Mouse (Mus musculus): ENCODE results near the gene Ndfip2. TPM values are rescaled to one million over a fixed set of nuclear protein-coding genes. Genes with fewer than 3 reads are reported as not detected.
A peak's percentile ranks its signal among the peaks of the same experiment; 100 is the strongest.

Ndfip2 gene
- total and polyA plus RNA-seq, 3 experiments, result 13.7 to 26.3 TPM; not detected in 1

DNA sequence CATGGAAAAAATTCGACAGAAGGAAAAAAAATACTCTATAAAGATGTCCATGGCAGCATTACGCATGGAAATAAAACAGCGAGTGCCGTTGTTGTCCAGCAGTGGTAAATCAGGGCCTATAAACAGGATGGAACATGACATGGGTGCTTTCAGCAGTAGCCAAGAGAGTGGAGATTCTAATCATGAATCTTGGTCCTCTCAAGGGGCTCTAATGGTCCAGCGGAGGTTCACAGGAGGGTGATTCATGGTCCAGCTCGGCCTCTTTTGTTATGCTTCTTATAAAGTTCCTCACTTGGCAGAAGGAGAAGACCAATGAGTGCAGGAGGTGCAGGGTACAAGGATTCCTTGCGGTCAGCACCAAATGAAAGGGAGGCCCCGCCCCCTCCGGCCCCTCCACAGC lies 65.1 kb downstream of the Ndfip2 start:
- no peak overlapping the region for H3K27ac ChIP-seq (ENCODE audit: control insufficient read depth, low read depth, low read length)
- no peak overlapping the region for H3K9ac ChIP-seq (ENCODE audit: control insufficient read depth, low read depth, low read length, poor library complexity, severe bottlenecking)
- H3K9me3 ChIP-seq (replicated peaks; ENCODE audit: insufficient read depth, low read length), result no peaks in the 10 kb centered on the region
- no peaks in the 10 kb centered on the region for H3K79me2 ChIP-seq (ENCODE audit: control insufficient read depth, insufficient read depth, low read length, poor library complexity)
- no peaks in the 10 kb centered on the region for H3K36me3 ChIP-seq (ENCODE audit: control insufficient read depth in 1 of 2, insufficient read depth in 2 of 2, low read length in 2 of 2)
- DNase-seq (ENCODE audit: low read depth, low spot score), result no peak
- no peaks in the 10 kb centered on the region for H3K27me3 ChIP-seq (ENCODE audit: control insufficient read depth in 1 of 2, insufficient read depth in 2 of 2, low read length in 2 of 2)
- H3K4me3 ChIP-seq (ENCODE audit: control insufficient read depth in 1 of 2, insufficient read depth in 1 of 2, low read depth in 2 of 2, low read length in 2 of 2), result no peak overlapping the region
- no peak for TF ChIP-seq GABPA (IDR thresholded peaks at IDR 0.05; ENCODE audit: low read depth, low read length)
- no peak for TF ChIP-seq ZKSCAN1 (IDR thresholded peaks at IDR 0.05; ENCODE audit: low read depth, low read length)
- no peak for TF ChIP-seq POLR2AphosphoS2 (IDR thresholded peaks at IDR 0.05; ENCODE audit: low read length)
- TF ChIP-seq POLR2AphosphoS5 (IDR thresholded peaks at IDR 0.05; ENCODE audit: borderline replicate concordance, low read depth, low read length), result no peak
- no peak for TF ChIP-seq ETS1 (IDR thresholded peaks at IDR 0.05; ENCODE audit: low read depth, low read length)
- TF ChIP-seq UBTF (IDR thresholded peaks at IDR 0.05; ENCODE audit: borderline replicate concordance, insufficient read depth, low read depth, low read length), result no peak
- TF ChIP-seq CTCF (IDR thresholded peaks at IDR 0.05 in 2 of 3, conservative IDR thresholded peaks at IDR 0.05 in 1 of 3; ENCODE audit: control insufficient read depth in 1 of 3, insufficient read depth in 1 of 3, low read depth in 2 of 3, low read length in 3 of 3, poor library complexity in 1 of 3, severe bottlenecking in 1 of 3), result no peak
- TF ChIP-seq TBP (IDR thresholded peaks at IDR 0.05; ENCODE audit: low read depth, low read length), result no peak
- TF ChIP-seq ELF1 (IDR thresholded peaks at IDR 0.05; ENCODE audit: low read depth, low read length), result no peak
- TF ChIP-seq USF2 (IDR thresholded peaks at IDR 0.05; ENCODE audit: borderline replicate concordance in 1 of 2, insufficient read depth in 1 of 2, low read depth in 1 of 2, low read length in 2 of 2), result no peak
- TF ChIP-seq JUND (IDR thresholded peaks at IDR 0.05; ENCODE audit: low read depth, low read length), result no peak
- no peak for TF ChIP-seq NRF1 (IDR thresholded peaks at IDR 0.05; ENCODE audit: insufficient read depth, low read depth, low read length, poor library complexity, severe bottlenecking)
- no peaks in the 10 kb centered on the region for H3K4me1 ChIP-seq (ENCODE audit: control insufficient read depth in 1 of 2, insufficient read depth in 2 of 2, low read length in 2 of 2)

- H3K27ac ChIP-seq (ENCODE audit: control insufficient read depth, low read depth, low read length), result no peak overlapping the region
- no peaks in the 10 kb centered on the region for H3K4me1 ChIP-seq (ENCODE audit: control insufficient read depth in 1 of 2, insufficient read depth in 2 of 2, low read length in 2 of 2)
- no peaks in the 10 kb centered on the region for H3K27me3 ChIP-seq (ENCODE audit: control insufficient read depth in 1 of 2, insufficient read depth in 2 of 2, low read length in 2 of 2)
- TF ChIP-seq CHD2 (IDR thresholded peaks at IDR 0.05; ENCODE audit: low read length) (no peak), HCFC1 (IDR thresholded peaks at IDR 0.05; ENCODE audit: low read depth, low read length) (no peak), E2F4 (IDR thresholded peaks at IDR 0.05; ENCODE audit: borderline replicate concordance, low read depth, low read length) (no peak), UBTF (IDR thresholded peaks at IDR 0.05; ENCODE audit: borderline replicate concordance, insufficient read depth, low read depth, low read length) (no peak), POLR2AphosphoS2 (IDR thresholded peaks at IDR 0.05; ENCODE audit: low read length) (no peak), TBP (IDR thresholded peaks at IDR 0.05; ENCODE audit: low read depth, low read length) (no peak), SMC3 (IDR thresholded peaks at IDR 0.05; ENCODE audit: low read depth, low read length) (no peak), JUND (IDR thresholded peaks at IDR 0.05; ENCODE audit: low read depth, low read length) (no peak), USF2 (IDR thresholded peaks at IDR 0.05; ENCODE audit: borderline replicate concordance in 1 of 2, insufficient read depth in 1 of 2, low read depth in 1 of 2, low read length in 2 of 2) (no peak), MAFK (IDR thresholded peaks at IDR 0.05; ENCODE audit: borderline replicate concordance, low read depth, low read length) (no peak), MYC (IDR thresholded peaks at IDR 0.05; ENCODE audit: low read depth, low read length) (no peak), NELFE (IDR thresholded peaks at IDR 0.05; ENCODE audit: low read depth, low read length) (no peak), ZMIZ1 (IDR thresholded peaks at IDR 0.05; ENCODE audit: low read depth, low read length) (no peak), NRF1 (IDR thresholded peaks at IDR 0.05; ENCODE audit: insufficient read depth, low read depth, low read length, poor library complexity, severe bottlenecking) (no peak), MEF2A (IDR thresholded peaks at IDR 0.05; ENCODE audit: extremely low read depth, insufficient replicate concordance, low read depth, low read length, poor library complexity, severe bottlenecking) (no peak), TAL1 (IDR thresholded peaks at IDR 0.05; ENCODE audit: low read length) (no peak), EP300 (IDR thresholded peaks at IDR 0.05; ENCODE audit: low read depth in 1 of 2, low read length in 2 of 2) (no peak), SIN3A (IDR thresholded peaks at IDR 0.05; ENCODE audit: low read length) (no peak), MAX (IDR thresholded peaks at IDR 0.05; ENCODE audit: low read length) (no peak)
- no peak overlapping the region for H3K9ac ChIP-seq (ENCODE audit: control insufficient read depth, low read depth, low read length, poor library complexity, severe bottlenecking)
- H3K79me2 ChIP-seq (ENCODE audit: control insufficient read depth, insufficient read depth, low read length, poor library complexity), result no peaks in the 10 kb centered on the region
- H3K9me3 ChIP-seq (replicated peaks; ENCODE audit: insufficient read depth, low read length), result no peaks in the 10 kb centered on the region
- DNase-seq (ENCODE audit: low read depth, low spot score), result no peak
- H3K4me3 ChIP-seq (ENCODE audit: control insufficient read depth in 1 of 2, insufficient read depth in 1 of 2, low read depth in 2 of 2, low read length in 2 of 2), result peak overlapping the region; percentile 11 to 18; a peak in 1 of 4 replicates
- H3K36me3 ChIP-seq (ENCODE audit: control insufficient read depth in 1 of 2, insufficient read depth in 2 of 2, low read length in 2 of 2), result no peaks in the 10 kb centered on the region
Measured at GRCm38 (mm10) chr14:105328397-105329302, 70.3 kb downstream of the Ndfip2 start.
